Mouse (Mus musculus) E14TG2a.4 (cell line): Measurements from ENCODE around the gene Spata5.

Experiments used
- CTCF ChIP-seq: conservative IDR thresholded peaks from 2 replicates; pipeline ENCODE4 v1.5.1; 2014; ENCODE audit warnings: low read length
- POU5F1 ChIP-seq: IDR thresholded peaks from 2 replicates; pipeline ENCODE4 v1.6.1; 2014; ENCODE audit warnings: low read length, borderline replicate concordance

- TF ChIP-seq CTCF (no peak), POU5F1 (no peak)
These were observed 60.1 kb downstream of the Spata5 start for GRCm38 (mm10) chr3:37479771-37480170.
